Mouse (Mus musculus) hematopoietic multipotent progenitor cell, adult 10-12 weeks (in vitro differentiated cells): ENCODE measurements around the gene Rpl38. TPM values are rescaled to one million over a fixed set of nuclear protein-coding genes. Genes with fewer than 3 reads are reported as not detected.

Experiments
- polyA plus RNA-seq: library from polyadenylated mRNA; stranded (reverse); fragments of >175 nt; gene quantifications from 2 replicates; pipeline ENCODE4 v1.2.3, GENCODE M21; 2012; ENCODE audit warnings: low replicate concordance

Gene Rpl38
- polyA plus RNA-seq, result 101 and 376 TPM in 2 replicates

GRCm38 (mm10) chr11:114668301-114668710 lies at the start of gene Rpl38:
Gene Rpl38, plus strand, starts transcription at chr11:114668524.

GRCm38 (mm10) chr11:114675341-114675825 lies 7.1 kb downstream of the Rpl38 start, which contains the start of gene Ttyh2:
Gene Ttyh2, plus strand, starts transcription at chr11:114675431.

Other genes starting within 250 kb of the Rpl38 start
- 7.9 and 9.2 TPM in 2 replicates for gene Ttyh2, start 6.9 kb downstream of the Rpl38 start, polyA plus RNA-seq
- gene Dnaic2, start 58.9 kb downstream of the Rpl38 start, polyA plus RNA-seq, result 0.12 TPM in 1 of 2 replicates, not detected in the other
- gene Kif19a, start 96.9 kb downstream of the Rpl38 start, polyA plus RNA-seq, result 10.1 and 14.4 TPM in 2 replicates
- gene Btbd17, start 127.4 kb downstream of the Rpl38 start, polyA plus RNA-seq, result 0.54 TPM in 1 of 2 replicates, not detected in the other
- gene Gpr142, start 130.4 kb downstream of the Rpl38 start, polyA plus RNA-seq, result not detected in 2 replicates
- 2.2 and 2.4 TPM in 2 replicates for gene Gprc5c, start 182.6 kb downstream of the Rpl38 start, polyA plus RNA-seq
- gene Cd300a, start 221.5 kb downstream of the Rpl38 start, polyA plus RNA-seq, result 5.7 and 7.1 TPM in 2 replicates